Mouse (Mus musculus) telencephalon, adult 2 months (tissue): Measurements from ENCODE around the gene Stk4.
"Not testable (repeated sequence)": the region's sequence is repeated elsewhere in the genome, so short reads cannot be mapped to it uniquely, and the experiment has no call there.

Source experiments
- DNase-seq: peaks from one replicate; pipeline ENCODE4 v3.0.0-alpha.2; 2011; ENCODE audit warnings: low read depth, low spot score

The Stk4 gene

DNA sequence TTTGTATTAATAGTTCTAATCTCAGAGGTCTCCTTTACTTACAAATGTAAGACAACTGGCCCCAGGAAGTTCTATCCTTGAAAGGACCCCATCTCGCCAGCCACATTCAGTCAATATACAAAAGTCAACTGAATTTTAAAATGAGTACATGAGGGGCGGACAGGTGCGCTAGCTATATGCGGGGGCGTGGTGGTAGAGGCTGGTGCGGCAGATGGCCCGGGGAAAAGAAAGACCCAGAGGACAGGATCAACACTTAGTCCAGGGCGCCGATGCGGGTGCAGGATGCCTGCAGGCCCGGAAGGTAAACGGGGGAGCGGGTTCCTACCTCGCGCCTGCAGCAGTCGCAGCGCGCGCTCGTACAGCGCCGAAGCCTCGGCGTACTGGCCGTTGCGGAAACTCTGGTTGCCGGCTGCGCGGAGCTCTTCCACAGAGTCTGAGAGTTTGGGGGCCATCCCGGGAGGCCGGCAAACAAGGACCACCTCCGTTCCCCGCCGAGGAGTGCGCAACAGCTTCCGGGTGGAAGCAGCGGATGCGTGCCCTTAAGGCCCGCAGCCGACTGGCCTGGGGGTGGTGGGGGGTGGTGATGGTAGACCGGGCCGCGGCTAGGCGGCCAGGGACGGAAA lies at the start of gene Stk4:
TSS of gene Stk4 (plus strand) at position 181 of the 623 bp plus-strand sequence.
- DNase-seq = no peak

- DNase-seq = no peak
Measured at GRCm38 (mm10) chr2:164022104-164022503, 48.0 kb upstream of the Stk4 start.

DNA sequence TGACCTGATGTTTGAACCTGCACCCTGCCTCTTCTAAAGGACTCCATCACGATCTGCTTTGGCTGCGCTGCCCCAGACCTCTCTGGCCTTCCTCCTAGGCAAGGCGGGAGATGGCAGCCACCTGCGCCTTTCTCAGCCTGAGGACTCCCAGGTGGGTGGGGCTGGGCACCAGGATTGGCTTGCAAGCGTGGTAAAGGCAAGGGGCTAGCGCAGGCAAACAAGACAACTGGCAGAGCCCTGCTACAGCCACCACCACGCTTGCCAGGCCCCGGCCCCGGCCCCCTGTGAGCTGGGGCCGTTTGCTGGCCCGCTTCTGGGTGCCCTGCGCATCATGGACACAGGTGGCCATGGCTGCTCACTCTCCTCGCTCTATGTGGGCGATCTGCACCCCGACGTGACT lies 45.0 kb upstream of the Stk4 start, which contains the start of gene Pabpc1l:
TSS of gene Pabpc1l (plus strand) at position 301 of the 400 bp plus-strand sequence.
- DNase-seq = no peak

- no peak for DNase-seq
Measured at GRCm38 (mm10) chr2:164031147-164031546, 39.0 kb upstream of the Stk4 start.

DNA sequence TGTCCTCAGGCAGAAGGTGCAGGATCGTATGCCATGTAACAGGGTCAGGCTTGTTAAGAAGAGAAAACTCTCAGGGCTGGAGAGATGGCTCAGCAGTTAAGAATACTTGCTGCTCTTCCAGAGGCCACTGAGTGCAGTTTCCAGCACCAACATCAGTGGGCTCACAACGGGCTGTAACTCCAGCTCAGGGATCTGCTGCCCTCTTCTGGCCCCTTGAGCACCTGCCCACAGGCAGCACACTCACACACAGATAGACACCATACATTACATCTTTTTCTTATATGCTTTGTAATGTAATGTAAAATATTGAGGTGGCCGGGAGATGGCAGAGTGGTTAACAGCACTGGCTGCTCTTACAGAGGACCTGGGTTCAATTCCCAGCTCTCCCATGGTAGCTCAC lies 37.1 kb upstream of the Stk4 start:
- DNase-seq = no peak

DNA sequence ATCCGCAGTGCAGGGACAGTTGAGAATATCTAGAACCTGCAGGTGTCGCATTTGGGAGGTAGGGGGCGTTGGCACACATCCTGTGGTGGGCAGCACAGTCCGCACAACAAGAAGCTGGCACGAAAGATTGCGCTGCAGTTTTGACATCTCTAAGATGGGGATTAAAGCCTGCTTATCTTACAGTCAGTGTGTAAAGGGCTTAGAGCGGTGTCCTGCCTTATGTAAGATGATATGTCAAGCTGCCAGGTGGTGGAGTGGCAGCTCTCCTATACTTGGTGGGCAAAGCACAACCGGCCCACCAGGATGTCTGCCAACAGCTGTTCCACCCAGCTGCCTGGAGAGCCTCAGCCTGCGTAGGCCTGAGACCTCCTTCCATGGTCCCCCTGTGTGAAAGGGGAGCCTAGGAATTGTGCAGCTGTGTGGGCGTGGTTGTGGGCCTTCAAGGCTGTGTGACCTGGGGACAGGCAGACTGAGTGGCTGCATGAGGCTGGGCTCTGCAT lies 33.6 kb upstream of the Stk4 start:
- no peak for DNase-seq

- DNase-seq = no peak
Measured at GRCm38 (mm10) chr2:164038407-164039028, 31.6 kb upstream of the Stk4 start.

GRCm38 (mm10) chr2:164040949-164041348 lies 29.2 kb upstream of the Stk4 start:
- DNase-seq = no peak

GRCm38 (mm10) chr2:164041523-164041922 lies 28.6 kb upstream of the Stk4 start:
- DNase-seq = no peak

- no peak for DNase-seq
Measured at GRCm38 (mm10) chr2:164047197-164047690, 22.9 kb upstream of the Stk4 start.

DNA sequence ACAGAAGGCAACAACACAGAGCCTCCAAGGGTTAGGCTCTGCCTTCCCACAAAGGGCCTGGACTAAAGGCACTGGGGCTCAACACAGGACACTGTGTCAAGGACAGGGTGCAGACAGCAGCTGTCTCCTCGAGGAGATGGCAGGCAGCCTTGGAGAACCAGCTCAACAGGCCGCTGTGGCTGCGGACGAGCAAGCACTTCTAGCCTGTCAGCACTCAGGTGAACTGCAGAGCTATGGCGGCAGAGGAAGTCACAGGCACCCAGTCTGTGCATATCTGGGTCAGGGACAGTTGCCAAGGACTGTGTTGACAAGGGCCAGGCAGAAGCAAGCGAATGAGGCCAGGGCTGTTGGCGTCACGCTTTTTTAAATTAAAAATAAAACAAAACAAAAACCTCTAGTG lies 16.4 kb upstream of the Stk4 start:
- DNase-seq = peak; percentile 11

GRCm38 (mm10) chr2:164054671-164055070 lies 15.5 kb upstream of the Stk4 start:
- DNase-seq = no peak

DNA sequence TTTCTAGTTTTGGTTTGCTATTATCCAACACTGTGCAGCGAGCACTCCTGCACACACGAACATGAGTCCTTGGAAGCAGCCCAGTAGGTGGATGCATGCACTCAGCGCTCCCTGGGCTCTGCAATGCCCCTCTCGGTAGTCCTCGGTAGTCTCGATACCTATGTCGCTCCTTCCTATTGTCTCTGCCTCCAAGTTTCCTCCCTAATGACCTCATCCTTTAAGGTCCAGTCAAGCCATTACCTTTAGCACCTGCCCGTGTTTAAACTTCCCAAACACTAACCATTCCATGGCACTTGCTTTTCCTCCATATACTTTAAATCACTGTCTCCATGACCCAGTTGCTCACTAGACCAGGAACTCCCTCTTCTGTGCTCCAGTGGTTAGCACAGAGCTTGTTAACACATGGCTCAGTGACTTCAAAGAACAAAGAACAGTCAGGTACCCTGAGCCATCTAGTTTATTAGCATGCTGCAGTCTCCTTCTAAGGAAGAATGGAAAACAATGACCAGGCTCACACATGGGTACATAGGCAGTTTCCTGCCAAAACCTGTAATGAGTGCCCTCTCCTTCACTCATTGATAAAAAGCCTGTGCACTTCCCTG lies 10.4 kb upstream of the Stk4 start:
- DNase-seq = no peak

DNA sequence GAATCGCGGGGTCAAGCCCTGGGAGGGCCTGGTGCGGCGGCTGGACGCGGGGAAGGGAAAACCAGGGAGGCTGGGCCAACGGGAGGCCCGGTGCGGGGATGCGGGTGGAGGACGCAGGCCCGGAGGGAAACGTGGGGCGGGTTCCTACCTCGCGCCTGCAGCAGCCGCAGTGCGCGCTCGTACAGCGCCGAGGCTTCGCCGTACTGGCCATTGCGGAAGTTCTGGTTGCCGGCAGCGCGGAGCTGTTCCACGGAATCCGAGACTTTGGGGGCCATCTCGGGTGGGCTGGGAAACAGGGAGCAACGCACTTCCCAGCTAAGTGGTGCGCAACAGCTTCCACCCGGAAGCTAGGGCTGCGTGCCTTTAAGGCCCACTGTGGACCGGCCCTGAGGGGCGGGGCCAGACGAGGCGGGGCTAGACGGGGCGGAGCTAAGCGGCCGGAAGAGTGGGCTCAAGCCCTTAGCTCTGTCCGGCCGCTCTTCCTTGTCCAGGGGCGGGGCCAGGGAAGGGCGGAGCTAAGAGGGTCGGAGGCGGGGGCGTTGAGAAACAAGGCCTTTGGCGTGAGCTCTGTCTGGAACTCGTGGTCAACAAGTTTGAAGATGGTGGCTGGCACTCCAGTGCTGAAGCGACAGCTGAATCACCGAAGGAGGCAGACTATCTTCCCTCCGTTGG lies 779 bp downstream of the Stk4 start, which contains the start of gene Tomm34:
TSS of gene Tomm34 (minus strand) at position 405 of the 672 bp plus-strand sequence.
- peak; percentile 89 for DNase-seq

DNA sequence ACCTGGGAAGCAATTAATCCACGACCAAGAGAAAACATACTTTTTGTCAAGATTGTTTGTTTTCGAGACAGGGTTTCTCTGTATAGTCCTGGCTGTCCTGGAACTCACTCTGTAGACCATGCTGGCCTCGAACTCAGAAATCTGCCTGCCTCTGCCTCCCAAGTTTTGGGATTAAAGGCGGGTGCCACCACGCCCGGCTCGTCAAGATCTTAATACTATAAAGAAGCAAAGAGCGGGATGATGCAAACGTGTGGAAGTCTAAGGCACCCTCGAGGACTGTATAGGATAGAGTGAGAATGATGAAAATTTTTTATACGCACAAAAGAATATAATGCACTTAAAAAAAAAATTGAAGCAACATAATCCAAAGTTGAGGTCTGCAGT lies 1.3 kb downstream of the Stk4 start:
- not testable (repeated sequence) for DNase-seq

DNA sequence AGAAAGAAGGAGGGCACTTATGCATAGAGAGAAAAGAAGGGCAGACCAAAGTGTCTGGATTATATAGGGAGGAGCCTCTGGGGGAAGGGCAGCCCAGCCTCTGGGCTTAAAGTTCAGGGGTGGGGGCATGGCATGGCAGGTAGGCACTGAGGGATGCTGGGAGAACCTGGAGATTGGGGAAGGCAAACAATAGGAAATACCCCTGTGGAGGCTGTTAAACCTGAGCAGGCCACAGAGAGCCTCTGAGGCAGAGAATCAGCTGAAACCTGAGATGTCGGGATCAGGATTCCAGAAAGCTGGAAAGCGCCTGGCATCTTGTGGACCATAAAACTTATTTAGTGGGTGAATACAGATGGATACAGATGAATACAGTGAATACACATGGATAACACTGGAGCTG lies 2.0 kb downstream of the Stk4 start:
- no peak for DNase-seq

DNA sequence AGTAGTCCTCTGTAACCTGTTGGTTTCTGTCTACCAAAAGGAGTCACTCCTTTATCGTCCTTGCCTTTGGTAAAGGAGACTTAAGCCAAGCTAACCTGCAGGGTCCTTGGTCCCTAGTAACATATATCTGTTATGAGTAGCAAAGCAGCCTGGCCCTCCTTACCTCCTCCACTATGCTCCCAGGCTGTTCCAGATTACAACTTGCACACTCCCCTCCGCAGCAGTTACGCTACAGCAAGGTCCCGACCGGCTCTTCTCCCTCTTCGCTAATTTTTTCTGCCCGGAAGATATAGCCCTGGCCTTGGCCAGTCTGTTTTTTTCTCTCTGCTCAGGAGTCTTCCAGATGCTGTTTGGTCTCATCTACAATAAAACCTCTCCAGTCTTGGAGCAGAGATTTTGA lies 3.0 kb downstream of the Stk4 start:
- no peak for DNase-seq

GRCm38 (mm10) chr2:164073918-164074578 lies 3.9 kb downstream of the Stk4 start:
- peak; percentile 91 for DNase-seq

GRCm38 (mm10) chr2:164075088-164075487 lies 5.0 kb downstream of the Stk4 start:
- DNase-seq = no peak

- no peak for DNase-seq
Measured at GRCm38 (mm10) chr2:164076874-164077425, 6.8 kb downstream of the Stk4 start.

DNA sequence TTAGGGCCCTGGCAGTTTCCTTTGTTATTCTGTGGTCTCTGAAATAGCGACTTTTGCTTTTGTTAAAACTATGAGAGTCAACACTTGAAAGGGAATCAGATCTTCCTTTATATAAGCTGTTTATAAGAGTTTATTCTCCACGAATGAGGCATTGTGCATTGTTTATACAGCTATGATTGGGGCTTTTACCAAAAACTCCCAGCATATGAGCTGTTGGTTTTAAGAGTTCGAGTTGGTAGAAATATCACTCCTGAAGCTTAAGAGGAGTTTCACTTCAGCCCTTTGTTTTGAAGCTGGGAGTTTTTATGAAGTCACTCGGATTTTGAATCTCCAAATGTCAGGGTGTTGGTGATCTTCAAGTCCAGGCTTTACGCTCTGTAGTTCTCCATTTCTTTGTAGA lies 7.8 kb downstream of the Stk4 start:
- DNase-seq = no peak
